Mouse (Mus musculus): ENCODE measurements around the gene Pcnx2.

The Pcnx2 gene

GRCm38 (mm10) chr8:125709171-125709570 lies 188.9 kb downstream of the Pcnx2 start:
- DNase-seq (ENCODE audit: low spot score): no peak

GRCm38 (mm10) chr8:125705816-125706215 lies 192.3 kb downstream of the Pcnx2 start:
- DNase-seq (ENCODE audit: low spot score): no peak

GRCm38 (mm10) chr8:125704434-125704833 lies 193.7 kb downstream of the Pcnx2 start:
- no peak for DNase-seq (ENCODE audit: low spot score)

GRCm38 (mm10) chr8:125702868-125703473 lies 195.1 kb downstream of the Pcnx2 start:
- no peak for DNase-seq (ENCODE audit: low spot score)
